In the genomic region with DNA sequence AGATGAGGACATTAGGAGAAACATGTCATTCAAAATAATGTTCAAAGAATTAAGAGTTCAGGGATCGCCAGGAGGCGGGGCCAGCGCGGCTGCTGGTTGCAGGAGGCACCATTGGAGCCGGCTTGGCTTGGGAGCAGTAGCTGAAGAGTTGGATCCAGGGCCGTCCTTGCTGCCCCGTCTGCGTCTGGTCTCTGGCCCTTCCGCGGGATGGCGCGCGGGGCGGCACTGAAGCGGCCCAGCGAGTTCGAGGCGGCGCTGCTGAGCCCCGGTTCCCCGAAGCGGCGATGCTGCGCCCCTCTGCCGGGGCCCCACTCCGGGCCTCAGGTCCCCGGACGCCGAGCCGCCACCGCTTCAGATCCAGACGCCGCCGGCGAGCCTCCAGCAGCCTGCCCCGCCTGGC, we compare ENCODE assay signal across 9 mouse cellular contexts. TPM values are rescaled to one million over a fixed set of nuclear protein-coding genes. Genes with fewer than 3 reads are reported as not detected.
DNase-seq lines count a peak whose midpoint lies in the region; ATAC-seq and TF ChIP-seq lines count a peak whose summit lies in the region.
"Not testable (repeated sequence)": the region's sequence is repeated elsewhere in the genome, so short reads cannot be mapped to it uniquely, and the experiment has no call there.
"Had no signal": no experiment of that assay in that cellular context is flagged by ENCODE, and none has a peak within 500 bp of the region (broad histone marks: within the 10 kb centered on the region; RNA-seq: fewer than 3 reads in every experiment).

No protein-coding gene starts in this region.

- WGBS in forebrain, embryonic 15.5 days, result under 1% methylated on average over 36 of the region's 36 CpGs
- WGBS in hindbrain, embryonic 10.5 days, result under 1% methylated on average over 36 of the region's 36 CpGs
- under 1% methylated on average over 36 of the region's 36 CpGs for WGBS in kidney, embryonic 15.5 days
- WGBS in liver, embryonic 15.5 days (ENCODE audit: insufficient replicate concordance), result under 1% methylated on average over 36 of the region's 36 CpGs
- under 1% methylated on average over 36 of the region's 36 CpGs for WGBS in midbrain, embryonic 16.5 days
- under 1% methylated on average over 36 of the region's 36 CpGs for WGBS in stomach, postnatal 0 days

- H3K4me3 ChIP-seq in forebrain, embryonic 15.5 days, result peak overlapping the region; percentile 31
- H3K4me3 ChIP-seq in hindbrain, embryonic 10.5 days, result peak overlapping the region; percentile 39
- peak overlapping the region; percentile 36 for H3K4me3 ChIP-seq in kidney, embryonic 15.5 days (replicated peaks)
- not testable (repeated sequence) for H3K4me3 ChIP-seq in liver, embryonic 15.5 days (replicated peaks)
- peak overlapping the region; percentile 29 for H3K4me3 ChIP-seq in midbrain, embryonic 16.5 days (ENCODE audit: low read depth, low read length)
- 0 out of 2 replicates have a peak overlapping the region, but pooled peaks have one; percentile 17 for H3K4me3 ChIP-seq in stomach, postnatal 0 days (ENCODE audit: low read depth, low read length)

- TF ChIP-seq CTCF in stomach, postnatal 0 days (IDR thresholded peaks at IDR 0.05; ENCODE audit: low read depth), result peak; percentile 19

- not testable (repeated sequence) for TF ChIP-seq EP300 in stomach, postnatal 0 days (optimal IDR thresholded peaks at IDR 0.05)

- not testable (repeated sequence) for H3K9me3 ChIP-seq in forebrain, embryonic 15.5 days; hindbrain, embryonic 10.5 days; kidney, embryonic 15.5 days (replicated peaks); liver, embryonic 15.5 days (replicated peaks); midbrain, embryonic 16.5 days (replicated peaks; ENCODE audit: control insufficient read depth, low read length, poor library complexity, severe bottlenecking); stomach, postnatal 0 days (ENCODE audit: control insufficient read depth, low read length)

- H3K4me2 ChIP-seq in forebrain, embryonic 15.5 days (replicated peaks), result peak overlapping the region; percentile 46
- peak overlapping the region; percentile 60 for H3K4me2 ChIP-seq in kidney, embryonic 15.5 days
- peak overlapping the region; percentile 27; the same call in 1 of the 2 replicates for H3K4me2 ChIP-seq in liver, embryonic 15.5 days
- H3K4me2 ChIP-seq in midbrain, embryonic 16.5 days (ENCODE audit: low read length), result peak overlapping the region; percentile 57
- H3K4me2 ChIP-seq in stomach, postnatal 0 days (replicated peaks; ENCODE audit: low read depth), result peak overlapping the region; percentile 47

- ATAC-seq in forebrain, embryonic 15.5 days (replicated peaks); kidney, embryonic 15.5 days (replicated peaks; ENCODE audit: low FRiP score); liver, embryonic 15.5 days (ENCODE audit: insufficient read depth); midbrain, embryonic 16.5 days; stomach, postnatal 0 days (ENCODE audit: low FRiP score, low TSS enrichment): not testable (repeated sequence)

- H3K9ac ChIP-seq in forebrain, embryonic 15.5 days (replicated peaks); kidney, embryonic 15.5 days; liver, embryonic 15.5 days; stomach, postnatal 0 days (ENCODE audit: low read length): not testable (repeated sequence)
- H3K9ac ChIP-seq in midbrain, embryonic 16.5 days (ENCODE audit: low read depth, low read length), result 0 out of 2 replicates have a peak overlapping the region, but pooled peaks have one; percentile 6

- not testable (repeated sequence) for H3K36me3 ChIP-seq in forebrain, embryonic 15.5 days; hindbrain, embryonic 10.5 days; kidney, embryonic 15.5 days; liver, embryonic 15.5 days (replicated peaks); midbrain, embryonic 16.5 days (ENCODE audit: control insufficient read depth, insufficient read depth, low read length); stomach, postnatal 0 days (ENCODE audit: control insufficient read depth, insufficient read depth, low read length)

- not testable (repeated sequence) for H3K27ac ChIP-seq in forebrain, embryonic 15.5 days (replicated peaks); hindbrain, embryonic 10.5 days; kidney, embryonic 15.5 days; liver, embryonic 15.5 days (replicated peaks); midbrain, embryonic 16.5 days (ENCODE audit: low read length); stomach, postnatal 0 days (replicated peaks)

- H3K27me3 ChIP-seq in forebrain, embryonic 15.5 days, result peaks cover 63% of the 10 kb centered on the region
- peaks cover 98% of the 10 kb centered on the region for H3K27me3 ChIP-seq in hindbrain, embryonic 10.5 days (ENCODE audit: insufficient read depth, poor library complexity, severe bottlenecking)
- peaks cover 91% of the 10 kb centered on the region for H3K27me3 ChIP-seq in kidney, embryonic 15.5 days
- H3K27me3 ChIP-seq in liver, embryonic 15.5 days, result peaks cover 90% of the 10 kb centered on the region
- peaks cover 37% of the 10 kb centered on the region for H3K27me3 ChIP-seq in midbrain, embryonic 16.5 days (ENCODE audit: control insufficient read depth, insufficient read depth, low read depth, low read length)
- not testable (repeated sequence) for H3K27me3 ChIP-seq in stomach, postnatal 0 days (ENCODE audit: control insufficient read depth, insufficient read depth, low read length)

- peak; percentile 46 for DNase-seq in CD4-positive, CD25-positive, alpha-beta regulatory T cell, adult 2 months (ENCODE audit: low read depth, low spot score)
- peak; percentile 58 for DNase-seq in embryo, embryonic 11 days
- DNase-seq in hindbrain, embryonic 10.5 days (ENCODE audit: low spot score), result peak; percentile 44
- DNase-seq in stomach, postnatal 0 days (ENCODE audit: low spot score), result peak; percentile 22

- not testable (repeated sequence) for H3K4me1 ChIP-seq in forebrain, embryonic 15.5 days; kidney, embryonic 15.5 days; liver, embryonic 15.5 days (replicated peaks); midbrain, embryonic 16.5 days (ENCODE audit: control insufficient read depth, insufficient read depth, low read length); stomach, postnatal 0 days (replicated peaks; ENCODE audit: control insufficient read depth, insufficient read depth)
- peaks cover 13% of the 10 kb centered on the region for H3K4me1 ChIP-seq in hindbrain, embryonic 10.5 days (replicated peaks)

RNA-seq across cellular contexts. Expression of gene Gm8909, which starts 10.6 kb away (rescaled TPM):
- polyA plus RNA-seq in forebrain, embryonic 15.5 days (2015; fragmentation: Nextera tagmentation; extraction: Ambion mirVana), result not detected in 2 replicates
- 0.22 TPM in 1 of 2 replicates, not detected in the other for polyA plus RNA-seq in hindbrain, embryonic 10.5 days (2016; fragmentation: Nextera tagmentation; extraction: Ambion mirVana)
- polyA plus RNA-seq in kidney, embryonic 15.5 days (2015; fragmentation: Nextera tagmentation; extraction: Ambion mirVana), result not detected in 2 replicates
- polyA plus RNA-seq in liver, embryonic 15.5 days (2015; fragmentation: Nextera tagmentation; extraction: Ambion mirVana), result not detected in 2 replicates
- polyA plus RNA-seq in midbrain, embryonic 16.5 days (2015; fragmentation: Nextera tagmentation; extraction: Ambion mirVana), result not detected in 2 replicates
- 0.16 and 0.22 TPM in 2 replicates for polyA plus RNA-seq in stomach, postnatal 0 days (2015; fragmentation: Nextera tagmentation; extraction: Ambion mirVana)

RNA-seq across cellular contexts. Expression of gene Gm7030, which starts 28.6 kb away (rescaled TPM):
- not detected in 2 replicates for polyA plus RNA-seq in forebrain, embryonic 15.5 days (2015; fragmentation: Nextera tagmentation; extraction: Ambion mirVana)
- not detected in 2 replicates for polyA plus RNA-seq in hindbrain, embryonic 10.5 days (2016; fragmentation: Nextera tagmentation; extraction: Ambion mirVana)
- not detected in 2 replicates for polyA plus RNA-seq in kidney, embryonic 15.5 days (2015; fragmentation: Nextera tagmentation; extraction: Ambion mirVana)
- not detected in 2 replicates for polyA plus RNA-seq in liver, embryonic 15.5 days (2015; fragmentation: Nextera tagmentation; extraction: Ambion mirVana)
- polyA plus RNA-seq in midbrain, embryonic 16.5 days (2015; fragmentation: Nextera tagmentation; extraction: Ambion mirVana), result not detected in 2 replicates
- polyA plus RNA-seq in stomach, postnatal 0 days (2015; fragmentation: Nextera tagmentation; extraction: Ambion mirVana), result not detected in 2 replicates
- polyA plus RNA-seq: testis, adult 2 months had no signal

RNA-seq across cellular contexts. Expression of gene H2-T3, which starts 32.3 kb away (rescaled TPM):
- not detected in 2 replicates for polyA plus RNA-seq in forebrain, embryonic 15.5 days (2015; fragmentation: Nextera tagmentation; extraction: Ambion mirVana)
- not detected in 2 replicates for polyA plus RNA-seq in hindbrain, embryonic 10.5 days (2016; fragmentation: Nextera tagmentation; extraction: Ambion mirVana)
- not detected in 2 replicates for polyA plus RNA-seq in kidney, embryonic 15.5 days (2015; fragmentation: Nextera tagmentation; extraction: Ambion mirVana)
- polyA plus RNA-seq in liver, embryonic 15.5 days (2015; fragmentation: Nextera tagmentation; extraction: Ambion mirVana), result not detected in 2 replicates
- not detected in 2 replicates for polyA plus RNA-seq in midbrain, embryonic 16.5 days (2015; fragmentation: Nextera tagmentation; extraction: Ambion mirVana)
- 0.04 TPM in 1 of 2 replicates, not detected in the other for polyA plus RNA-seq in stomach, postnatal 0 days (2015; fragmentation: Nextera tagmentation; extraction: Ambion mirVana)
- polyA plus RNA-seq: testis, adult 2 months had no signal

RNA-seq across cellular contexts. Expression of gene Gm19684, which starts 36.3 kb away (rescaled TPM):
- polyA plus RNA-seq in forebrain, embryonic 15.5 days (2015; fragmentation: Nextera tagmentation; extraction: Ambion mirVana), result not detected in 2 replicates
- polyA plus RNA-seq in hindbrain, embryonic 10.5 days (2016; fragmentation: Nextera tagmentation; extraction: Ambion mirVana), result not detected in 2 replicates
- polyA plus RNA-seq in kidney, embryonic 15.5 days (2015; fragmentation: Nextera tagmentation; extraction: Ambion mirVana), result not detected in 2 replicates
- polyA plus RNA-seq in liver, embryonic 15.5 days (2015; fragmentation: Nextera tagmentation; extraction: Ambion mirVana), result not detected in 2 replicates
- polyA plus RNA-seq in midbrain, embryonic 16.5 days (2015; fragmentation: Nextera tagmentation; extraction: Ambion mirVana), result not detected in 2 replicates
- not detected in 2 replicates for polyA plus RNA-seq in stomach, postnatal 0 days (2015; fragmentation: Nextera tagmentation; extraction: Ambion mirVana)
- polyA plus RNA-seq: testis, adult 2 months had no signal
